Mouse (Mus musculus): ENCODE results near the gene Sumo3. TPM values are rescaled to one million over a fixed set of nuclear protein-coding genes. Genes with fewer than 3 reads are reported as not detected.

Sumo3 gene
- total and polyA plus RNA-seq, 3 experiments = 151 to 342 TPM; not detected in 1

- H3K4me3 ChIP-seq (ENCODE audit: control insufficient read depth in 1 of 2, insufficient read depth in 1 of 2, low read depth in 2 of 2, low read length in 2 of 2) = peak within 1 kb of the TSS; percentile 84 to 91
- TF ChIP-seq MAFK (IDR thresholded peaks at IDR 0.05; ENCODE audit: borderline replicate concordance, low read depth, low read length) (no peak), USF1 (IDR thresholded peaks at IDR 0.05; ENCODE audit: low read depth, low read length) (0 out of 2 replicates have a peak, but pooled peaks have one; percentile 29), POLR2A (IDR thresholded peaks at IDR 0.05; ENCODE audit: control insufficient read depth in 1 of 2, insufficient read depth in 1 of 2, low read depth in 1 of 2, low read length in 2 of 2, poor library complexity in 1 of 2) (peak; percentile 84 to 92), ZNF384 (IDR thresholded peaks at IDR 0.05; ENCODE audit: low read depth, low read length) (no peak), ZC3H11A (IDR thresholded peaks at IDR 0.05; ENCODE audit: low read depth, low read length) (no peak), KAT2A (conservative IDR thresholded peaks at IDR 0.05; ENCODE audit: low read depth, low read length) (no peak), E2F4 (IDR thresholded peaks at IDR 0.05; ENCODE audit: borderline replicate concordance, low read depth, low read length) (no peak), MAZ (IDR thresholded peaks at IDR 0.05; ENCODE audit: low read depth, low read length) (peak; percentile 72; the same call in 1 of the 2 replicates), UBTF (IDR thresholded peaks at IDR 0.05; ENCODE audit: borderline replicate concordance, insufficient read depth, low read depth, low read length) (0 out of 2 replicates have a peak, but pooled peaks have one; percentile 39), CTCF (IDR thresholded peaks at IDR 0.05 in 2 of 3, conservative IDR thresholded peaks at IDR 0.05 in 1 of 3; ENCODE audit: control insufficient read depth in 1 of 3, insufficient read depth in 1 of 3, low read depth in 2 of 3, low read length in 3 of 3, poor library complexity in 1 of 3, severe bottlenecking in 1 of 3) (no peak), ZKSCAN1 (IDR thresholded peaks at IDR 0.05; ENCODE audit: low read depth, low read length) (0 out of 2 replicates have a peak, but pooled peaks have one; percentile 3), TAL1 (IDR thresholded peaks at IDR 0.05; ENCODE audit: low read length) (no peak), MYC (IDR thresholded peaks at IDR 0.05; ENCODE audit: low read depth, low read length) (no peak), POLR2AphosphoS2 (IDR thresholded peaks at IDR 0.05; ENCODE audit: low read length) (peak; percentile 94), TBP (IDR thresholded peaks at IDR 0.05; ENCODE audit: low read depth, low read length) (peak; percentile 87), RCOR1 (IDR thresholded peaks at IDR 0.05; ENCODE audit: low read depth, low read length) (no peak), HCFC1 (IDR thresholded peaks at IDR 0.05; ENCODE audit: low read depth, low read length) (peak; percentile 72), MXI1 (IDR thresholded peaks at IDR 0.05; ENCODE audit: low read depth, low read length) (peak; percentile 65; the same call in 1 of the 2 replicates), ZMIZ1 (IDR thresholded peaks at IDR 0.05; ENCODE audit: low read depth, low read length) (peak; percentile 80; the same call in 1 of the 2 replicates), NELFE (IDR thresholded peaks at IDR 0.05; ENCODE audit: low read depth, low read length) (peak; percentile 89), GABPA (IDR thresholded peaks at IDR 0.05; ENCODE audit: low read depth, low read length) (no peak), TCF12 (IDR thresholded peaks at IDR 0.05; ENCODE audit: low read depth, low read length) (peak; percentile 59), EP300 (IDR thresholded peaks at IDR 0.05; ENCODE audit: low read depth in 1 of 2, low read length in 2 of 2) (no peak), MYB (IDR thresholded peaks at IDR 0.05; ENCODE audit: low read depth, low read length) (no peak), NRF1 (IDR thresholded peaks at IDR 0.05; ENCODE audit: insufficient read depth, low read depth, low read length, poor library complexity, severe bottlenecking) (peak; percentile 94)
- H3K79me2 ChIP-seq (ENCODE audit: control insufficient read depth, insufficient read depth, low read length, poor library complexity) = peaks cover 20% of the 10 kb centered on the region
- H3K36me3 ChIP-seq (ENCODE audit: control insufficient read depth in 1 of 2, insufficient read depth in 2 of 2, low read length in 2 of 2) = peaks cover 0 to 22% of the 10 kb centered on the region in 2 experiments; a peak in 2 of 4 replicates
- H3K4me1 ChIP-seq (ENCODE audit: control insufficient read depth in 1 of 2, insufficient read depth in 2 of 2, low read length in 2 of 2) = peaks cover 9 to 26% of the 10 kb centered on the region in 2 experiments
- H3K9me3 ChIP-seq (replicated peaks; ENCODE audit: insufficient read depth, low read length) = no peaks in the 10 kb centered on the region
- H3K27ac ChIP-seq (ENCODE audit: control insufficient read depth, low read depth, low read length) = peak within 1 kb of the TSS; percentile 76
- peak; percentile 98 for DNase-seq (ENCODE audit: low read depth, low spot score)
- H3K9ac ChIP-seq (ENCODE audit: control insufficient read depth, low read depth, low read length, poor library complexity, severe bottlenecking) = peak within 1 kb of the TSS; percentile 87
- no peaks in the 10 kb centered on the region for H3K27me3 ChIP-seq (ENCODE audit: control insufficient read depth in 1 of 2, insufficient read depth in 2 of 2, low read length in 2 of 2)
Observed at GRCm38 (mm10) chr10:77581408-77582284, 24.3 kb upstream of the Sumo3 start, which contains the start of gene Pttg1ip. Pttg1ip (plus strand) TSS chr10:77581720.

All from MEL (cell line).